Comparison of ENCODE assay signal across 9 mouse cellular contexts in the genomic region with DNA sequence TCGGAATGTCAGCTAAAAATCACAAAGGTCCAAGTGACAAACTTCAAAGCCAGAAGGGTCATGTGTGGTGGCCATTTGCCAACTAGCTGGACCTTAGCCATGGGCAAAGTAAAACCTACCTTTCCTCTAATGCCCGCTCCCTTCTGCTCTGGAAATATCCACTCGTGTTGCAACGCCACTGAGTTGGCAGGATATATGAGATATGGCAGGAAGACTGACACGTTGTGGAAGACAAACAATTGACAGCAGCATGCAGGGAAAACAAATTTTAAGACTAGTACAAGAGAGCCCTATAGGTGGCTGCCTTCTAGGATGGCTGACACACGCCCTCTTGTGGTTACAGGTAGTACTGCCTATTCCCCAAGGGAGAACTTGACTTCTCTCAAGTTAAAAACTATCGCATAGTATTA. TPM values are rescaled to one million over a fixed set of nuclear protein-coding genes. Genes with fewer than 3 reads are reported as not detected.
DNase-seq lines count a peak whose midpoint lies in the region; ATAC-seq lines count a peak whose summit lies in the region.
"Had no signal": no experiment of that assay in that cellular context is flagged by ENCODE, and none has a peak within 500 bp of the region (broad histone marks: within the 10 kb centered on the region; RNA-seq: fewer than 3 reads in every experiment).

No protein-coding gene starts in this region.

- no peaks in the 10 kb centered on the region for H3K9me3 ChIP-seq in heart, embryonic 11.5 days (replicated peaks; ENCODE audit: control insufficient read depth, low read length)
- H3K9me3 ChIP-seq in forebrain, embryonic 13.5 days (replicated peaks), result no peaks in the 10 kb centered on the region
- H3K9me3 ChIP-seq in hindbrain, embryonic 16.5 days (ENCODE audit: control insufficient read depth, low read length), result no peaks in the 10 kb centered on the region

- no peak overlapping the region for H3K27ac ChIP-seq in heart, embryonic 11.5 days (ENCODE audit: low read depth, low read length)
- H3K27ac ChIP-seq in forebrain, embryonic 13.5 days, result no peak overlapping the region
- no peak overlapping the region for H3K27ac ChIP-seq in hindbrain, embryonic 16.5 days (ENCODE audit: low read depth, low read length)
- H3K27ac ChIP-seq: macrophage had no signal

- no peak overlapping the region for H3K9ac ChIP-seq in heart, embryonic 11.5 days (ENCODE audit: low read depth, low read length)
- no peak overlapping the region for H3K9ac ChIP-seq in forebrain, embryonic 13.5 days
- no peak overlapping the region for H3K9ac ChIP-seq in hindbrain, embryonic 16.5 days (ENCODE audit: low read depth, low read length)

- 40% methylated on average over 7 of the region's 7 CpGs for WGBS in heart, embryonic 11.5 days (ENCODE audit: insufficient replicate concordance)
- WGBS in forebrain, embryonic 13.5 days, result 51% methylated on average over 7 of the region's 7 CpGs
- WGBS in hindbrain, embryonic 16.5 days, result 31% methylated on average over 7 of the region's 7 CpGs

- peak; percentile 55 to 77 for DNase-seq in heart, adult 18-20 months
- peak; percentile 66 to 71 for DNase-seq in adrenal gland, postnatal 36 days
- peak; percentile 58 to 82 for DNase-seq in left cerebral cortex, adult 18-20 months (ENCODE audit: low spot score in 2 of 2)
- DNase-seq in mesoderm, embryonic 11.5 days (ENCODE audit: low read depth, low spot score), result peak; percentile 69
- DNase-seq in splenic B cell, adult 2 months (ENCODE audit: low read depth, low spot score), result peak; percentile 43

- no peaks in the 10 kb centered on the region for H3K4me1 ChIP-seq in heart, embryonic 11.5 days (ENCODE audit: control insufficient read depth, insufficient read depth, low read length)
- no peaks in the 10 kb centered on the region for H3K4me1 ChIP-seq in forebrain, embryonic 13.5 days
- no peaks in the 10 kb centered on the region for H3K4me1 ChIP-seq in hindbrain, embryonic 16.5 days (ENCODE audit: control insufficient read depth, insufficient read depth, low read depth, low read length)

- H3K4me3 ChIP-seq in heart, embryonic 11.5 days (ENCODE audit: low read depth, low read length), result no peak overlapping the region
- H3K4me3 ChIP-seq in forebrain, embryonic 13.5 days, result no peak overlapping the region
- H3K4me3 ChIP-seq in hindbrain, embryonic 16.5 days (ENCODE audit: low read length), result no peak overlapping the region

- H3K4me2 ChIP-seq in heart, embryonic 11.5 days, result no peak overlapping the region
- H3K4me2 ChIP-seq in forebrain, embryonic 13.5 days, result no peak overlapping the region
- H3K4me2 ChIP-seq in hindbrain, embryonic 16.5 days (ENCODE audit: low read length), result no peak overlapping the region

- H3K36me3 ChIP-seq in heart, embryonic 11.5 days (ENCODE audit: control insufficient read depth, insufficient read depth, low read length), result no peaks in the 10 kb centered on the region
- no peaks in the 10 kb centered on the region for H3K36me3 ChIP-seq in forebrain, embryonic 13.5 days (ENCODE audit: poor library complexity, severe bottlenecking)
- H3K36me3 ChIP-seq in hindbrain, embryonic 16.5 days (ENCODE audit: control insufficient read depth, insufficient read depth, low read length), result no peaks in the 10 kb centered on the region
- no peaks in the 10 kb centered on the region for H3K36me3 ChIP-seq in splenic B cell, adult 2 months (ENCODE audit: control insufficient read depth, insufficient read depth, low read length, poor library complexity, severe bottlenecking)

- no peaks in the 10 kb centered on the region for H3K27me3 ChIP-seq in heart, embryonic 11.5 days (ENCODE audit: control insufficient read depth, insufficient read depth, low read length)
- H3K27me3 ChIP-seq in forebrain, embryonic 13.5 days, result no peaks in the 10 kb centered on the region
- no peaks in the 10 kb centered on the region for H3K27me3 ChIP-seq in hindbrain, embryonic 16.5 days (replicated peaks; ENCODE audit: control insufficient read depth, insufficient read depth, low read length)
- no peaks in the 10 kb centered on the region for H3K27me3 ChIP-seq in splenic B cell, adult 2 months (ENCODE audit: control insufficient read depth, insufficient read depth, low read length, poor library complexity, severe bottlenecking)

- ATAC-seq in heart, embryonic 11.5 days (replicated peaks; ENCODE audit: insufficient number of reproducible peaks, low FRiP score, low TSS enrichment), result no peak
- ATAC-seq in forebrain, embryonic 13.5 days, result peak; percentile 75
- peak; percentile 68; the same call in 1 of the 2 replicates for ATAC-seq in hindbrain, embryonic 16.5 days

RNA-seq across cellular contexts. Expression of a gene that starts 8.1 kb away (rescaled TPM):
- total RNA-seq in heart, adult 18-20 months (2021), result not detected
- not detected in 2 replicates for polyA plus RNA-seq in heart, embryonic 11.5 days (2014; fragmentation: Nextera tagmentation; extraction: Ambion mirVana)
- not detected for total RNA-seq in adrenal gland, postnatal 36 days (2021)
- not detected in 2 replicates for polyA plus RNA-seq in forebrain, embryonic 13.5 days (2015; fragmentation: Nextera tagmentation; extraction: Ambion mirVana)
- polyA plus RNA-seq in hindbrain, embryonic 16.5 days (2015; fragmentation: Nextera tagmentation; extraction: Ambion mirVana), result not detected in 2 replicates
- total RNA-seq in left cerebral cortex, adult 18-20 months (2021), result not detected
- polyA plus RNA-seq: macrophage had no signal

RNA-seq across cellular contexts. Expression of a gene that starts 34.3 kb away (rescaled TPM):
- total RNA-seq in heart, adult 18-20 months (2021), result not detected
- not detected in 2 replicates for polyA plus RNA-seq in heart, embryonic 11.5 days (2014; fragmentation: Nextera tagmentation; extraction: Ambion mirVana)
- total RNA-seq in adrenal gland, postnatal 36 days (2021), result not detected
- 0.28 TPM in 2 replicates for polyA plus RNA-seq in forebrain, embryonic 13.5 days (2015; fragmentation: Nextera tagmentation; extraction: Ambion mirVana)
- polyA plus RNA-seq in hindbrain, embryonic 16.5 days (2015; fragmentation: Nextera tagmentation; extraction: Ambion mirVana), result 0.59 and 8.9 TPM in 2 replicates
- under 1 TPM; 0.16 to 0.35 TPM for total RNA-seq in left cerebral cortex, adult 18-20 months (2021)
- polyA plus RNA-seq: macrophage had no signal
